Mouse (Mus musculus) lung, postnatal 0 days (tissue): ENCODE data around the gene Klk5.

Experiments
- CTCF ChIP-seq: IDR thresholded peaks from 2 replicates; pipeline ENCODE4 v1.5.1; 2016; ENCODE audit warnings: antibody characterized with exemption, mild to moderate bottlenecking
- EP300 ChIP-seq: IDR thresholded peaks from 2 replicates; pipeline ENCODE4 v1.6.1; 2016; ENCODE audit warnings: antibody characterized with exemption, mild to moderate bottlenecking, control low read depth

- TF ChIP-seq EP300: no peak
- no peak for TF ChIP-seq CTCF
Measured at GRCm38 (mm10) chr7:43854642-43855380, 13.0 kb downstream of the Klk5 start.
